Mouse (Mus musculus): ENCODE results near the gene Ephb2. TPM values are rescaled to one million over a fixed set of nuclear protein-coding genes. Genes with fewer than 3 reads are reported as not detected.

Gene Ephb2
- polyA plus RNA-seq, 1 experiment = 21.7 TPM

DNA sequence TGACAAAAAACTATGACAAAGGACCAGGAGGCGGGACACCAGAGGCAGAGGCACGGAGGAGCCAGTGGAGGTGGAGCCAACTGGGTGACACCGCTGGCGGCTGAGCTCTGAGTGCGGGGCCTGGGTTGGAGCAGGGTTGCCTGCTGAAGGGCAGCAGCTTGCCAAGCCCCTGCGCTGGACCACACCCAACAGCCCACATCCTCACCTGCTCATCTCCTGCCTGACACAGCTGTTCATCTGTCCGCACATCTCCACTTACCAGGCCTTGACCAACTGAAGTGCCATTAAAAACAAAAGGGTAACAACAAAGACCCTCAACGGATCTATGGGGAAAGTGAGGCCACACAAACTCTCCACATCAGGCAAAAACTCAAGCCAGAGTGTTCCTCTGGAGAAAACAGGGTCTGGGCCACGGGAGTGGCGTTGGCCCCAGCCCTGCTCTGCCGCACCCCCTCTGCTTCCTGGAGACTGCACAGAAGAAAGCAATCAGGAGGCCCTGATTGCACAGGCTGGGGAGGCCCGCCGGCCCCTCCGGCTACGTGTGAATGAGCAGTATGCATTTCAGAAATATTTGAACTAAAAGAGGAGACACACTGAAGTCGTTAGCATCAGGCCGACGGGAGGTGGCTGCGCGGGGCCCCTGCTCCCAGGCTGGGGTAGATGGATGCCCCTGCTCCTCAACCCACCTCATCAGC lies 55.4 kb downstream of the Ephb2 start:
- Histone ChIP-seq H3ac (ENCODE audit: control insufficient read depth, insufficient read length) (no peak overlapping the region), H3K4me3 (no peak overlapping the region), H3K27me3 (ENCODE audit: control insufficient read depth, insufficient read depth, insufficient read length) (no peaks in the 10 kb centered on the region), H3K36me3 (ENCODE audit: control insufficient read depth, insufficient read depth) (no peaks in the 10 kb centered on the region), H3K79me2 (ENCODE audit: control insufficient read depth, insufficient read depth) (no peaks in the 10 kb centered on the region), H3K4me2 (ENCODE audit: low read depth) (no peak overlapping the region)
- peak in 2 of 3 experiments; percentile 13 to 78 for TF ChIP-seq MYOG (IDR thresholded peaks at IDR 0.05; ENCODE audit: control insufficient read depth in 1 of 3, insufficient read depth in 1 of 3, insufficient read length in 2 of 3, low read depth in 2 of 3)
- TF ChIP-seq MYOD1 (IDR thresholded peaks at IDR 0.05; ENCODE audit: control insufficient read depth in 1 of 3, insufficient read length in 2 of 3, low read depth in 2 of 3) = peak in 1 of 3 experiments; percentile 80
- TF ChIP-seq TCF12 (IDR thresholded peaks at IDR 0.05; ENCODE audit: insufficient read depth, poor library complexity, severe bottlenecking) = no peak

GRCm38 (mm10) chr4:136779156-136779555 lies 56.6 kb downstream of the Ephb2 start:
- Histone ChIP-seq H3K27me3 (ENCODE audit: control insufficient read depth, insufficient read depth, insufficient read length) (no peaks in the 10 kb centered on the region), H3K4me3 (no peak overlapping the region), H3K36me3 (ENCODE audit: control insufficient read depth, insufficient read depth) (no peaks in the 10 kb centered on the region), H3K79me2 (ENCODE audit: control insufficient read depth, insufficient read depth) (no peaks in the 10 kb centered on the region), H3K4me2 (ENCODE audit: low read depth) (no peak overlapping the region), H3ac (ENCODE audit: control insufficient read depth, insufficient read length) (no peak overlapping the region)
- TF ChIP-seq POLR2AphosphoS2 (IDR thresholded peaks at IDR 0.05; ENCODE audit: insufficient read length, low read depth) = no peak
- no peak for TF ChIP-seq REST (IDR thresholded peaks at IDR 0.05; ENCODE audit: insufficient read depth, insufficient read length)
- TF ChIP-seq MYOD1 (IDR thresholded peaks at IDR 0.05; ENCODE audit: control insufficient read depth in 1 of 3, insufficient read length in 2 of 3, low read depth in 2 of 3) = no peak
- TF ChIP-seq TCF3 (IDR thresholded peaks at IDR 0.05; ENCODE audit: insufficient read length, low read depth) = no peak
- no peak for TF ChIP-seq E2F4 (IDR thresholded peaks at IDR 0.05; ENCODE audit: insufficient read depth)
- no peak for TF ChIP-seq POLR2A (IDR thresholded peaks at IDR 0.05; ENCODE audit: insufficient read length, low read depth)
- no peak for TF ChIP-seq MAX (IDR thresholded peaks at IDR 0.05; ENCODE audit: low read depth)
- no peak for TF ChIP-seq CEBPB (IDR thresholded peaks at IDR 0.05; ENCODE audit: insufficient read depth, poor library complexity, severe bottlenecking)
- TF ChIP-seq SRF (IDR thresholded peaks at IDR 0.05; ENCODE audit: control insufficient read depth, insufficient read length, low read depth) = no peak
- no peak for TF ChIP-seq MYOG (IDR thresholded peaks at IDR 0.05; ENCODE audit: control insufficient read depth in 1 of 3, insufficient read depth in 1 of 3, insufficient read length in 2 of 3, low read depth in 2 of 3)

DNA sequence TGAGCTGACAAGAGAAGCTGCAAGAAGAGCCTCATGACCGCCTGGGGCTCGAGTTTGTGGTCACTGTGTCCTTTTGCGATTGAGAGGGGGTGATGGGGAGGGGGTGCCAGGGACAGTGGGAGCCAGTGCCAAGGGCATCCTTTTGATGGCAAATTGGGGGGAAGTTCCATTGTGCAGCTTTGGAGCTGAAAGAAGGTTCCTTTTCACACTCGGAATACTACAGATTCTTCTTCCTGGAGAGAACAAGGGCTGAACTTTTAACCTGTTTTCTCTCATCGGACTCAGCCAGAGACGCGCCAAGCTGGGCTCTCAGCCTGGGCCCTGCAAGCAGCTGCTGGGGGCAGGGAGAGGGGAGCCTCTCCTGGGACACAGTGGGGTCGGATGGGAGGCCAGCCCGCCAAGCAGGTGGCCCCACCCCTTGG lies 59.3 kb downstream of the Ephb2 start:
- no peak for TF ChIP-seq TCF3 (IDR thresholded peaks at IDR 0.05; ENCODE audit: insufficient read length, low read depth)
- no peaks in the 10 kb centered on the region for H3K36me3 ChIP-seq (ENCODE audit: control insufficient read depth, insufficient read depth)
- H3ac ChIP-seq (ENCODE audit: control insufficient read depth, insufficient read length) = no peak overlapping the region
- no peaks in the 10 kb centered on the region for H3K27me3 ChIP-seq (ENCODE audit: control insufficient read depth, insufficient read depth, insufficient read length)
- no peak overlapping the region for H3K4me3 ChIP-seq
- no peak overlapping the region for H3K4me2 ChIP-seq (ENCODE audit: low read depth)
- H3K79me2 ChIP-seq (ENCODE audit: control insufficient read depth, insufficient read depth) = no peaks in the 10 kb centered on the region

DNA sequence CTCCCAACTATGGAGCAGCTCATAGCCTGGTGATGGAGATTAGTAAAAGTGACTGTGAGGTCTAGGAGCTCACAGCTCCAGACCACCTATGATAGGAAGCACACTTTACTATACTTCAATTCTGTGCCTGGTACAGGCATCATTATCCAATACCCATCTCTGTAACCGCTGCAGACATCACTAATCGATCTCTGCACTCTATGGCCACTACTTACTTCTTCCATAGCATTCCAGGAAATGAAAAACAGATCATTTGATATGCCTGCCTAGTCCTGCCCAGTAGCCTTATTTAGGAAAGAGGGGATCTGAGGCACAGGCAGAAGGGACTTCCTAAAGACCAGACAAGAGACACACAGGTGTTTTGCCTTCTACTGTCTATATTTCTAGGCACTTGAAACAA lies 59.9 kb downstream of the Ephb2 start:
- Histone ChIP-seq H3K4me2 (ENCODE audit: low read depth) (no peak overlapping the region), H3K79me2 (ENCODE audit: control insufficient read depth, insufficient read depth) (no peaks in the 10 kb centered on the region), H3K27me3 (ENCODE audit: control insufficient read depth, insufficient read depth, insufficient read length) (no peaks in the 10 kb centered on the region), H3K36me3 (ENCODE audit: control insufficient read depth, insufficient read depth) (no peaks in the 10 kb centered on the region), H3ac (ENCODE audit: control insufficient read depth, insufficient read length) (no peak overlapping the region), H3K4me3 (no peak overlapping the region)
- TF ChIP-seq SRF (IDR thresholded peaks at IDR 0.05; ENCODE audit: control insufficient read depth, insufficient read length, low read depth) (no peak), MAX (IDR thresholded peaks at IDR 0.05; ENCODE audit: low read depth) (no peak), POLR2AphosphoS2 (IDR thresholded peaks at IDR 0.05; ENCODE audit: insufficient read length, low read depth) (no peak), MYOD1 (IDR thresholded peaks at IDR 0.05; ENCODE audit: control insufficient read depth in 1 of 3, insufficient read length in 2 of 3, low read depth in 2 of 3) (no peak), TCF12 (IDR thresholded peaks at IDR 0.05; ENCODE audit: insufficient read depth, poor library complexity, severe bottlenecking) (no peak)

DNA sequence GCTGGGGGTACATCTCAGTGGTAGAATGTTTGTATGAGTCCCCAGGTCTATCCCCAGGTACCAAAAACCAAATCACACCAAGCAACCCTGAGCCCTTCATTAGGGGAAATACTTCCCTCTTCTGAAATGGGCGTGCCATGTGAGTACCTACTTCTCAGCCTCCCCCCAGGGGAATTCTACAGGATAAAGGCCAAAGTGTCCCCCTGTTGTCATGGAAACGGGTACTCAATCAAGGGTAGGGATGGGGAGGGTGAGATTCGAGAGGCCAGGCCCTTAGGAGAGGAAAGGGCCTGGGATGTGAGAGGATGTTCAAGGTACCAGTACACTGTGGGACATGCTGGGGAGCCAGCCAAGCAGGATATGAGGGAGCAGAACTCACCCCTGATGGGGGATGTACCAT lies 61.6 kb downstream of the Ephb2 start:
- Histone ChIP-seq H3K4me2 (ENCODE audit: low read depth) (no peak overlapping the region), H3K4me3 (no peak overlapping the region), H3K36me3 (ENCODE audit: control insufficient read depth, insufficient read depth) (no peaks in the 10 kb centered on the region), H3ac (ENCODE audit: control insufficient read depth, insufficient read length) (no peak overlapping the region), H3K79me2 (ENCODE audit: control insufficient read depth, insufficient read depth) (no peaks in the 10 kb centered on the region), H3K27me3 (ENCODE audit: control insufficient read depth, insufficient read depth, insufficient read length) (no peaks in the 10 kb centered on the region)
- TF ChIP-seq TCF3 (IDR thresholded peaks at IDR 0.05; ENCODE audit: insufficient read length, low read depth) = no peak
- TF ChIP-seq POLR2AphosphoS2 (IDR thresholded peaks at IDR 0.05; ENCODE audit: insufficient read length, low read depth) = no peak
- TF ChIP-seq CEBPB (IDR thresholded peaks at IDR 0.05; ENCODE audit: insufficient read depth, poor library complexity, severe bottlenecking) = no peak
- no peak for TF ChIP-seq REST (IDR thresholded peaks at IDR 0.05; ENCODE audit: insufficient read depth, insufficient read length)
- TF ChIP-seq MYOD1 (IDR thresholded peaks at IDR 0.05; ENCODE audit: control insufficient read depth in 1 of 3, insufficient read length in 2 of 3, low read depth in 2 of 3) = no peak
- no peak for TF ChIP-seq POLR2A (IDR thresholded peaks at IDR 0.05; ENCODE audit: insufficient read length, low read depth)
- no peak for TF ChIP-seq E2F4 (IDR thresholded peaks at IDR 0.05; ENCODE audit: insufficient read depth)
- TF ChIP-seq USF1 (IDR thresholded peaks at IDR 0.05; ENCODE audit: low read depth) = no peak
- TF ChIP-seq MAX (IDR thresholded peaks at IDR 0.05; ENCODE audit: low read depth) = no peak
- TF ChIP-seq MYOG (IDR thresholded peaks at IDR 0.05; ENCODE audit: control insufficient read depth in 1 of 3, insufficient read depth in 1 of 3, insufficient read length in 2 of 3, low read depth in 2 of 3) = no peak
- TF ChIP-seq SRF (IDR thresholded peaks at IDR 0.05; ENCODE audit: control insufficient read depth, insufficient read length, low read depth) = no peak
- no peak for TF ChIP-seq TCF12 (IDR thresholded peaks at IDR 0.05; ENCODE audit: insufficient read depth, poor library complexity, severe bottlenecking)

Data from myocyte (in vitro differentiated cells).